ENCODE assay signal across 11 mouse cellular contexts in genomic region chr13:30198101-30198570, GRCm38 (mm10).
A peak's percentile ranks its signal among the peaks of the same experiment; 100 is the strongest.
DNase-seq lines count a peak whose midpoint lies in the region; ATAC-seq and TF ChIP-seq lines count a peak whose summit lies in the region.
"Had no signal": no experiment of that assay in that cellular context is flagged by ENCODE, and none has a peak within 500 bp of the region (broad histone marks: within the 10 kb centered on the region; RNA-seq: fewer than 3 reads in every experiment).

No protein-coding gene starts in this region.

- no peaks in the 10 kb centered on the region for H3K4me1 ChIP-seq in liver, postnatal 0 days (ENCODE audit: insufficient read depth)
- no peaks in the 10 kb centered on the region for H3K4me1 ChIP-seq in liver, embryonic 11.5 days (replicated peaks; ENCODE audit: control insufficient read depth, insufficient read depth, low read length)
- no peaks in the 10 kb centered on the region for H3K4me1 ChIP-seq in hindbrain, embryonic 16.5 days (ENCODE audit: control insufficient read depth, insufficient read depth, low read depth, low read length)
- H3K4me1 ChIP-seq: forebrain, embryonic 10.5 days had no signal

- no peak overlapping the region for H3K9ac ChIP-seq in liver, postnatal 0 days (replicated peaks)
- no peak overlapping the region for H3K9ac ChIP-seq in liver, embryonic 11.5 days (ENCODE audit: low read depth, low read length)
- no peak overlapping the region for H3K9ac ChIP-seq in hindbrain, embryonic 16.5 days (ENCODE audit: low read depth, low read length)
- H3K9ac ChIP-seq: liver, embryonic 14.5 days had no signal

- peak; percentile 18 for DNase-seq in liver, postnatal 0 days
- no peak for DNase-seq in liver, embryonic 11.5 days (ENCODE audit: low spot score)
- peak; percentile 10 to 35 for DNase-seq in monocyte, adult 2 months (ENCODE audit: low read depth in 1 of 2, low spot score in 2 of 2)
- peak; percentile 45 to 60 for DNase-seq in urinary bladder, postnatal 36 days (ENCODE audit: low spot score in 2 of 2)
- no peak for DNase-seq in cerebellum, postnatal 10 days
- DNase-seq: kidney, postnatal 36 days had no signal

- no peak for ATAC-seq in liver, postnatal 0 days
- ATAC-seq in liver, embryonic 11.5 days (replicated peaks; ENCODE audit: low FRiP score): no peak
- peak; percentile 84 for ATAC-seq in granulocyte monocyte progenitor cell, adult 5-6 weeks (replicated peaks; ENCODE audit: poor library complexity, severe bottlenecking)
- no peak for ATAC-seq in hindbrain, embryonic 16.5 days
- ATAC-seq: Patski had no signal

- TF ChIP-seq EP300 in liver, postnatal 0 days (IDR thresholded peaks at IDR 0.05; ENCODE audit: low read depth): no peak

- no peak for TF ChIP-seq CTCF in liver, postnatal 0 days (IDR thresholded peaks at IDR 0.05; ENCODE audit: low read depth)

- no peaks in the 10 kb centered on the region for H3K9me3 ChIP-seq in liver, postnatal 0 days (ENCODE audit: low read length)
- H3K9me3 ChIP-seq in liver, embryonic 11.5 days (ENCODE audit: control insufficient read depth, low read length): no peaks in the 10 kb centered on the region
- no peaks in the 10 kb centered on the region for H3K9me3 ChIP-seq in hindbrain, embryonic 16.5 days (ENCODE audit: control insufficient read depth, low read length)
- H3K9me3 ChIP-seq: forebrain, embryonic 10.5 days had no signal

- WGBS in liver, postnatal 0 days (ENCODE audit: insufficient replicate concordance): 43% methylated on average over 9 of the region's 9 CpGs
- WGBS in liver, embryonic 11.5 days: 70% methylated on average over 9 of the region's 9 CpGs
- WGBS in hindbrain, embryonic 16.5 days: 90% methylated on average over 9 of the region's 9 CpGs

- no peak overlapping the region for H3K27ac ChIP-seq in liver, postnatal 0 days (ENCODE audit: low read depth)
- H3K27ac ChIP-seq in liver, embryonic 11.5 days (ENCODE audit: low read depth, low read length): no peak overlapping the region
- no peak overlapping the region for H3K27ac ChIP-seq in hindbrain, embryonic 16.5 days (ENCODE audit: low read depth, low read length)
- H3K27ac ChIP-seq: forebrain, embryonic 10.5 days; liver, embryonic 14.5 days had no signal

- H3K36me3 ChIP-seq in liver, postnatal 0 days (replicated peaks; ENCODE audit: insufficient read depth, low read length): no peaks in the 10 kb centered on the region
- H3K36me3 ChIP-seq in liver, embryonic 11.5 days (ENCODE audit: control insufficient read depth, insufficient read depth, low read length): no peaks in the 10 kb centered on the region
- no peaks in the 10 kb centered on the region for H3K36me3 ChIP-seq in hindbrain, embryonic 16.5 days (ENCODE audit: control insufficient read depth, insufficient read depth, low read length)
- H3K36me3 ChIP-seq: forebrain, embryonic 10.5 days had no signal

- H3K4me2 ChIP-seq in liver, postnatal 0 days (ENCODE audit: low read depth, low read length): no peak overlapping the region
- no peak overlapping the region for H3K4me2 ChIP-seq in liver, embryonic 11.5 days
- H3K4me2 ChIP-seq in hindbrain, embryonic 16.5 days (ENCODE audit: low read length): no peak overlapping the region

- no peak overlapping the region for H3K4me3 ChIP-seq in liver, postnatal 0 days (ENCODE audit: low read depth, low read length)
- H3K4me3 ChIP-seq in liver, embryonic 11.5 days (ENCODE audit: low read depth, low read length): no peak overlapping the region
- H3K4me3 ChIP-seq in hindbrain, embryonic 16.5 days (ENCODE audit: low read length): no peak overlapping the region
- H3K4me3 ChIP-seq: forebrain, embryonic 10.5 days had no signal

- H3K27me3 ChIP-seq in liver, postnatal 0 days (ENCODE audit: insufficient read depth, low read length): no peaks in the 10 kb centered on the region
- no peaks in the 10 kb centered on the region for H3K27me3 ChIP-seq in liver, embryonic 11.5 days (replicated peaks; ENCODE audit: control insufficient read depth, insufficient read depth, low read length)
- no peaks in the 10 kb centered on the region for H3K27me3 ChIP-seq in hindbrain, embryonic 16.5 days (replicated peaks; ENCODE audit: control insufficient read depth, insufficient read depth, low read length)
- H3K27me3 ChIP-seq: Patski had no signal

Comparison
In these comparisons a context has a peak if more than half of its experiments do, and no peak if none do; other contexts are left out.
1. DNase-seq: peak in liver, postnatal 0 days (single experiment), monocyte, adult 2 months (2 of 2) and urinary bladder, postnatal 36 days (2 of 2); none in liver, embryonic 11.5 days (single experiment) and cerebellum, postnatal 10 days (0 of 2).